Mouse (Mus musculus): ENCODE measurements around the gene Arl8a. TPM values are rescaled to one million over a fixed set of nuclear protein-coding genes. Genes with fewer than 3 reads are reported as not detected.

Arl8a gene
- polyA plus RNA-seq, 1 experiment from 2014 or later, result 46.3 TPM

- Histone ChIP-seq H3K36me3 (ENCODE audit: insufficient read depth) (no peaks in the 10 kb centered on the region), H3K9me3 (ENCODE audit: low read depth, low read length) (no peaks in the 10 kb centered on the region), H3K4me3 (ENCODE audit: low read depth, low read length) (no peak overlapping the region), H3K4me1 (ENCODE audit: insufficient read depth) (peaks cover 13% of the 10 kb centered on the region; the same call in 1 of the 2 replicates), H3K27ac (ENCODE audit: low read depth) (no peak overlapping the region), H3K27me3 (ENCODE audit: insufficient read depth, low read length) (no peaks in the 10 kb centered on the region), H3K9ac (no peak overlapping the region), H3K4me2 (no peak overlapping the region)
- no peak for TF ChIP-seq CTCF (IDR thresholded peaks at IDR 0.05; ENCODE audit: low read depth)
- 77% methylated on average over 10 of the region's 10 CpGs for WGBS
- ATAC-seq (ENCODE audit: insufficient read depth) (no peak), DNase-seq (no peak)
Observed at GRCm38 (mm10) chr1:135133678-135134435, 12.8 kb upstream of the Arl8a start.

GRCm38 (mm10) chr1:135135111-135135787 is 11.4 kb upstream of the Arl8a start:
- TF ChIP-seq CTCF (IDR thresholded peaks at IDR 0.05; ENCODE audit: low read depth), result no peak
- DNase-seq (no peak), ATAC-seq (ENCODE audit: insufficient read depth) (no peak)
- Histone ChIP-seq H3K9me3 (ENCODE audit: low read depth, low read length) (no peaks in the 10 kb centered on the region), H3K27me3 (ENCODE audit: insufficient read depth, low read length) (no peaks in the 10 kb centered on the region), H3K36me3 (ENCODE audit: insufficient read depth) (no peaks in the 10 kb centered on the region), H3K4me2 (no peak overlapping the region), H3K9ac (no peak overlapping the region), H3K4me3 (ENCODE audit: low read depth, low read length) (no peak overlapping the region), H3K4me1 (ENCODE audit: insufficient read depth) (peaks cover 13% of the 10 kb centered on the region; the same call in 1 of the 2 replicates), H3K27ac (ENCODE audit: low read depth) (no peak overlapping the region)
- 80% methylated on average over 8 of the region's 8 CpGs for WGBS

- ATAC-seq (ENCODE audit: insufficient read depth) (no peak), DNase-seq (peak; percentile 87)
- Histone ChIP-seq H3K4me2 (no peak overlapping the region), H3K4me3 (ENCODE audit: low read depth, low read length) (no peak overlapping the region), H3K36me3 (ENCODE audit: insufficient read depth) (no peaks in the 10 kb centered on the region), H3K27ac (ENCODE audit: low read depth) (no peak overlapping the region), H3K9ac (no peak overlapping the region), H3K27me3 (ENCODE audit: insufficient read depth, low read length) (no peaks in the 10 kb centered on the region), H3K4me1 (ENCODE audit: insufficient read depth) (0 out of 2 replicates have a peak, but pooled peaks cover 6% of the 10 kb centered on the region), H3K9me3 (ENCODE audit: low read depth, low read length) (no peaks in the 10 kb centered on the region)
- WGBS, result 3% methylated on average over 1 of the region's 1 CpGs
- peak; percentile 99 for TF ChIP-seq CTCF (IDR thresholded peaks at IDR 0.05; ENCODE audit: low read depth)
Observed at GRCm38 (mm10) chr1:135136500-135136899, 10.1 kb upstream of the Arl8a start.

GRCm38 (mm10) chr1:135139906-135140305 is 6.7 kb upstream of the Arl8a start:
- WGBS, result 64% methylated on average over 2 of the region's 2 CpGs
- Histone ChIP-seq H3K4me3 (ENCODE audit: low read depth, low read length) (no peak overlapping the region), H3K9ac (no peak overlapping the region), H3K36me3 (ENCODE audit: insufficient read depth) (no peaks in the 10 kb centered on the region), H3K4me2 (no peak overlapping the region), H3K27me3 (ENCODE audit: insufficient read depth, low read length) (no peaks in the 10 kb centered on the region), H3K4me1 (ENCODE audit: insufficient read depth) (no peaks in the 10 kb centered on the region), H3K27ac (ENCODE audit: low read depth) (no peak overlapping the region), H3K9me3 (ENCODE audit: low read depth, low read length) (no peaks in the 10 kb centered on the region)
- no peak for TF ChIP-seq CTCF (IDR thresholded peaks at IDR 0.05; ENCODE audit: low read depth)
- ATAC-seq (ENCODE audit: insufficient read depth) (no peak), DNase-seq (no peak)

GRCm38 (mm10) chr1:135142452-135142851 is 4.2 kb upstream of the Arl8a start:
- H3K4me2 ChIP-seq, result no peak overlapping the region
- no peak overlapping the region for H3K27ac ChIP-seq (ENCODE audit: low read depth)
- H3K36me3 ChIP-seq (ENCODE audit: insufficient read depth), result no peaks in the 10 kb centered on the region
- no peak for TF ChIP-seq CTCF (IDR thresholded peaks at IDR 0.05; ENCODE audit: low read depth)
- H3K27me3 ChIP-seq (ENCODE audit: insufficient read depth, low read length), result no peaks in the 10 kb centered on the region
- ATAC-seq (ENCODE audit: insufficient read depth), result no peak
- no peak overlapping the region for H3K4me3 ChIP-seq (ENCODE audit: low read depth, low read length)
- no peak for DNase-seq
- no peak overlapping the region for H3K9ac ChIP-seq
- WGBS, result 72% methylated on average over 2 of the region's 2 CpGs
- H3K4me1 ChIP-seq (ENCODE audit: insufficient read depth), result no peaks in the 10 kb centered on the region
- no peaks in the 10 kb centered on the region for H3K9me3 ChIP-seq (ENCODE audit: low read depth, low read length)

GRCm38 (mm10) chr1:135143940-135144339 is 2.7 kb upstream of the Arl8a start:
- no peak overlapping the region for H3K4me3 ChIP-seq (ENCODE audit: low read depth, low read length)
- ATAC-seq (ENCODE audit: insufficient read depth) (no peak), DNase-seq (no peak)
- no peak overlapping the region for H3K4me2 ChIP-seq
- H3K27ac ChIP-seq (ENCODE audit: low read depth), result no peak overlapping the region
- H3K36me3 ChIP-seq (ENCODE audit: insufficient read depth), result no peaks in the 10 kb centered on the region
- 73% methylated on average over 2 of the region's 2 CpGs for WGBS
- no peaks in the 10 kb centered on the region for H3K27me3 ChIP-seq (ENCODE audit: insufficient read depth, low read length)
- H3K9me3 ChIP-seq (ENCODE audit: low read depth, low read length), result no peaks in the 10 kb centered on the region
- peaks cover 7% of the 10 kb centered on the region for H3K4me1 ChIP-seq (ENCODE audit: insufficient read depth)
- H3K9ac ChIP-seq, result no peak overlapping the region
- TF ChIP-seq CTCF (IDR thresholded peaks at IDR 0.05; ENCODE audit: low read depth), result no peak

- WGBS, result under 1% methylated on average over 69 of the region's 69 CpGs
- no peaks in the 10 kb centered on the region for H3K27me3 ChIP-seq (ENCODE audit: insufficient read depth, low read length)
- TF ChIP-seq CTCF (IDR thresholded peaks at IDR 0.05; ENCODE audit: low read depth), result no peak
Observed at GRCm38 (mm10) chr1:135146946-135147701, 500 bp downstream of the Arl8a start.

More at GRCm38 (mm10) chr1:135146946-135147701, 500 bp downstream of the Arl8a start:
- peak; percentile 91 for DNase-seq
- Histone ChIP-seq H3K27ac (ENCODE audit: low read depth) (peak overlapping the region; percentile 90), H3K4me1 (ENCODE audit: insufficient read depth) (peaks cover 7% of the 10 kb centered on the region), H3K9ac (peak overlapping the region; percentile 89), H3K9me3 (ENCODE audit: low read depth, low read length) (no peaks in the 10 kb centered on the region), H3K4me3 (ENCODE audit: low read depth, low read length) (peak overlapping the region; percentile 95), H3K36me3 (ENCODE audit: insufficient read depth) (peaks cover 7% of the 10 kb centered on the region; the same call in 1 of the 2 replicates), H3K4me2 (peak overlapping the region; percentile 76)
- peak; percentile 74 for ATAC-seq (ENCODE audit: insufficient read depth)

Measured in lung, embryonic 14.5 days (tissue).